Mouse (Mus musculus): ENCODE results near the gene Sash1.
A peak's percentile ranks its signal among the peaks of the same experiment; 100 is the strongest.
"Not testable (repeated sequence)": the region's sequence is repeated elsewhere in the genome, so short reads cannot be mapped to it uniquely, and the experiment has no call there.

The Sash1 gene

DNA sequence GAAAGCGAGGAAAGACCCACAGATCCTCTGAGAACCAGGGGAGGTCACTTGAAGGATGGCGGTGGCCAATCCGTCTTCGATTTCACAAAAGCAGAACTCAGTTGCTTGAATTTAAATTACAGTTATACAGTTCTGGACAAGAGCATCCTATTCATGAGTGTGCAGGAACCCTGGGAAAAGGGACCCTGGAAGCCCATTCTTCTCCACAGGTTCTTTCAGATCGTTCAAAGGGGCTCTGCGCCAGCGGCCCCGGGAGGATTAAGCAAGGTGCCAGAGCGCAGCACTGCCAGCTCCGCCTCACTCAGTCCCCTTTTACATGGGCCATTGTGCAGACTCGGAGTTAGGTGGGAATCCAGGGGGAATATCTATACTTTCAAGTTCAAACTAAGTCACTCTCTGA is 136.3 kb downstream of the Sash1 start:
- no peak for DNase-seq

DNA sequence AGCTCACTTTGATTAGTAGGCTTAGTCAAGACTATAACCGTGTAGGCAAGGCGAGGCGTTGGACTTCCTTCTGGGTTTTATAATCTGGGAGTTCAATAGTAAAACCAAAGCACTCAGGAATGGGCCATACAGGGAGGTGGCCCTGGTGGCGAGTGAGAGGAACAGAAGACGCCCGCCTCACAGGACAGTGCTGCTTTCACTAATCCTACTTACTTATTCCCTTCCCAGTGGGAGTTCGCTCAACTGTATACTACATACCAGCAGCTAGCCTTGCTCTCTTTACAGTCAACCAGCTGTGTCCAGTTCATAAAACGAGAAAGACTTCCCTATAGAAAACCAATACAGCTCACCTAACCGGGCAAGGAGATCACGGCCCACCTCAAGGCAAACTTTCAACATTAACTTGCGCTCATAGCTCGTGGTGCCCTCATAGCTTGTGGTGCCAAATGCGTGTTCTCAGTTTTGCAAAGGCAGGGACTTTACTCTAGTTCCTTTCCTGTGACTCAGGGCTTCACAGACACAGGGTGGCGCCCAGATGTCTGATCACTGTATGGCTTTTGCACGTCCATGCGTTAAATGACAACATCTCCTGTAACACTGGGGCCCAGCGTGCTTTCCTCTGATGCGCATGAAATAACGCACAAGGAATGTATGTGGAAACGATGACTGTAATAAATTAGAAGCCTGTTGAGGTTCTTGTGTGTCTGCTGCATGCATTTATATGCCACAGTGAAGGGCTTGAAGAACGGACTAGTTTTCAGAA is 138.2 kb downstream of the Sash1 start:
- DNase-seq: no peak

DNA sequence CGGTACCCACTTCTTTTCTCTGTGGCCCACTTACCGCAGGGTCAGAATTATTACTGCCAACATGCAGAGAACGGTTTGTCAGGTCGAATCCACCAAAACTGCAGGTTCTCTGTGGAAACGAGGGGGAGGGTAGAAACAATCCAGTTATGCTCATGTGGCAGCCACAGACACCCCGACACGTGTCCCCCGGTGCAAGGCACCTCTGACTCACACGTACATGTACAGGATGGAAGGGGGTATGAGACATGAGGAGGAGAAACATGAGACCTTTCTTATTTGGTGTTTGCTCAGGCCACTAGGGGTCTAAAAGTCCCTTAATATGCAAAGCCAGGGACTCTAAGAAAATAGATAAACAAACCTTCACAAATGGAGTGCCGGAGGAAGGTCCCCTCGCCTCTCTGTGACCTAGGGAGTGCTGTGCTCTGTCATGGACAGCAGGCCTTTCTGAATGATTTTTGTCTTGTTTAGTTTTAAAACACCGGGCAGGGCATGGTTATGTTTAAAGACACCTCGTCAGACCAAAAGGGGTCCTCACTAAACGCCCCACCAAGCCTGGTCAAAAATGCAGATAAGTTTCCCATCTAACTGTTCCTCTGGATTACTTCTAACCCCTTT is 139.7 kb downstream of the Sash1 start:
- DNase-seq: no peak

DNA sequence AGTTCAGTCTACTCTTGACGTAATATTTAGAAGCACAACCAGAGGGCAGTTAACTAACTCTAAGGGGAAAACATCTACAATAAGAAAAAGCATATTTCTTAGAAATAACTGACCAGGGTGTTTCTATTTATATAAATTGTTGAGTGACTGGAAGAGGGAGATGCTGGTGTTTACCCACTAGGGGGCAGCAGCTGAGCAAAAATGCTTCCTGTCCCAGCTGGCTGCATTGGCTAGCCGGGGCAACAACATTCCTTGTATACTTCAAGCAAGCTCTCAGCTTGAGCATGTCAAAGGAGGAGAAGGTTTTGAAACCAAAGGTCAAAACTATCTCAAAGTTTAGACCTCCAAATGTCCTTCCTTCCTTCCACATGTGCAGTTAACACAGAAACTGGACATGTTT is 143.0 kb downstream of the Sash1 start:
- peak; percentile 57 for DNase-seq

DNA sequence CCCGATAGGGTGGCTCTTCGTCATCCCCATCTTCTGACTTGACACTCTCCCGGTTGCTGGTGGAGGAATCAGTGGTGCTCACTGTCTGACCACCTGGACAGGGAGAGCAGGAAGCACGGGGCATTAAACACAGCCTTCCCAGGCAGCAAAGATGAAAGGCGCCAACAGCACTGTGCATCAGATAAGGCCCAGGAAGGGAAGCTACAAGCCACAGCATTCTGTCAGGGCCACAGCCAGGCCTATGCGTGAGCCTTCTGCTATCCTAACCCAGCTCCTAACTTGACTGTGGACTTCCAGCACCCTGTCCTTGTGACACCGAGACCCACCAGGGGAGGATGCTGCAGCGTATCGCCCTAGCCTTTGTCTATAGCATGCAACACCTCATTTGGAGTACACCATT is 144.4 kb downstream of the Sash1 start:
- no peak for DNase-seq

DNA sequence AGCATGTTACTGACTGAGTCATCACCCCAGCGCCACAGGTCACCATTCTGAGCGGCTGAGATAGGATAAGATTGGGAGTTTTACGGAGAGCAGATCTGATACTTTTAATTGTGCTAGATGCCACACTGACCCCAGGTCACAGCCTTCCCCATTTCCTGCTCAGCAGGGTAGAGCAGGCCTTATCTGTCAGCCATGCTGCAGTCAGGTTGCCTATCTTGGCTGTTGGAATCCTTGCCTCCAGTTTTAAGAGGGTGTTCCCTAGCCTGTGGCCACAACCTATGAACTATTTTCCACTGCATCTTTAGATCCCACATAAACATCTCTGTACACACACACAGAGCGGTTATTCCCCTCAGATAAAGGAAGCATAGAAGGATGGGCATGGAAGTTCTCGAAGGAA is 145.1 kb downstream of the Sash1 start:
- DNase-seq: no peak

DNA sequence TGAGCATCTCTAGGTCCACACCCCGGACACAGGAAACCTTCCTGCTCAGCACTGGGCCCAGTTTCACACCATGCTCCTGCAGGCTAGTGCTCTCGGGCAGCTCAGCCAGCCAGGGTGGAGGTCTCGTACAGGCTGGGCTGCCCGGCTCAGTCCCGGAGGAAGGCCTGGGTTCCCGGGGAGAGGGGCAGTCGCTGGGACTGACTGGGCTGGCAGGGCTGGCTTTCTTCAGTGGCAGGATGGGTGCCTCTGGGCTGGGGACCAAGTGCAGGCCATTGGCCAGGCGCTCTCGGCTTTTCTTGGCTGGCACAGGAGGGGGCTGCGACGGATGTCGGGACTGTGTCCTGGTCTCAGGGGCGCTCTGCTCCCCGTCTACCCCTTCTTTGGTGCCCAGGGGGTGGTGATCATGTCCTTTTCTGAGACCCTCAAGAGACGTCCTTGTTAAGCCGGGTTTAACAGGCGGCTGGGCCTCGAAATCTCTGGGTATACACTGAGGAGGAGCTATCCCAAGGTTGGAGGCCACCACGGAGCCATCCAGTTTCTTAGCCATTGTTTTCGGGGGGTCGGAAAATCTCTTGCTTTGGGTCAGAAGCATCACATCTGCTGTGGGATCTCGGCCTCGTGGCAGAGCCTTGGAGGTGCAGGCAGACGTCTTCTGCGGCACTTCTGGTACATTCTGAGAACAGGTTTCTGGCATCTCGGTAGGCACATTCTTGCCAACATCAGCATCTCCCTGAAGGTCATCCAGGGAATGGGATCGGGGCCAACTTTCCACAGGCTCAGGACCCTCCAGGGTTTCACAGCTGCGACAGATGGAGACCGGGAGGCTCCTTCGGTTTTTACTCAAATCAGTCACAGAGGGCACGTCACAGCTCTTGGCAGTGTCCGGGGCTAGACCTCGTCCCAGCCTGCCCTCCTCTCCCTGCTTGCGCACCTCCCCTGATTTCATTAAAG is 156.2 kb downstream of the Sash1 start:
- DNase-seq: no peak

DNA sequence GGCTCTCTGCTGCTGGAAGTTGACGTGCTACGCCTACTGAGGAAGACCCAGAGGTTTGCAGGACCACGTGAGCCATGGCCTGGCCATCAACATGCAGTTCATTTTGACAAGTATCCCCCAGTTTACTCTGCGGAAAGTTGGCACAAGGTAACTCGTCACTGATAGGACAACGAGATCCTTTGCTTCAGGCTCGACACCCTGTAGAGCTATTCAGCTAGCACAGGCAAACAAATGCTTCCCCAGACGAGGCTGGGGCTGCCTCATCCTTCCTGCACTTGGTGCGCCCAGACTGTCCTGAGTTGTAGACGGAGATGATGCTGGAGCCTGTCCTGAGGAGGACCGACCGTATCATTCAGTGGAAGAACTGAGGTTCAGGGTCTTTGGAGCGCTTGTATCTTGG is 166.5 kb downstream of the Sash1 start:
- DNase-seq: no peak

DNA sequence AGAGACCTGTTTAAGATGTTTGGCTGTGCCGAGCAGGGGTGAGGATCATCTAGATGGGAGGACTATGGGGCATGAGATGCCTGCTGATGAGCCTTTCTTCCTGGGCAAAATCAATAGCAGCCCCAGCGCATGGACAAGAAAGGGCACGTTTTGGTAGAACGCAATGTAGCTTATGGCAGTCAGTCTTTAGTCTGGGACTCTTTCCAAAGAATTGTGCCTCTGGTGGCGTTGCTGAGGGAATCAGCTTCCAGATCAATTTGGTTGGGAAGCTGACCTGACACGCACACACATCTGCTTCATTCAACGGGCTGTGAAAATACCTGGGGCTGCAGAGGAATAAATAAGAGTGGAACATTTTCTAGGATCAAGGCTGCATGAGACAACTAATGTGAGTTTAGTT is 167.0 kb downstream of the Sash1 start:
- DNase-seq: no peak

DNA sequence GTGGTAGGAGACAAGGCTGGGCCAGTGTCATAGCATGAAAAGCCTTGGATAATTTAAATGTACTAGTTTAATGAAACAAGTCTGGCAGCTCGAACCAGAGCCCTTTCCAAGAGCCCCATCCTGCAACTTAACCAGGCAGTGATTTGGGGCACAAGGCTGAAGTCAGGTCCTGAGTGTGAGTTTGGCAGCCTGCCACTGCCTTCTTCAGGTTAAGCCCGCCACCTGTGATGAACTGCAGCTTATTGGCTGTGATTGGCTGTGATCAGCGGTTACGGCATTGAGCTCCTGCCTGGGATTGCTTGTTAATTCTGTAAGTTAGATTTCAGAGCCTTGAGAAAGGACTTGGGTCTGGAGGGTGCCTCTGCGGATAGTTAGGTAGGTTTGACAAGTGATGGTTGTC is 168.7 kb downstream of the Sash1 start:
- DNase-seq: no peak

DNA sequence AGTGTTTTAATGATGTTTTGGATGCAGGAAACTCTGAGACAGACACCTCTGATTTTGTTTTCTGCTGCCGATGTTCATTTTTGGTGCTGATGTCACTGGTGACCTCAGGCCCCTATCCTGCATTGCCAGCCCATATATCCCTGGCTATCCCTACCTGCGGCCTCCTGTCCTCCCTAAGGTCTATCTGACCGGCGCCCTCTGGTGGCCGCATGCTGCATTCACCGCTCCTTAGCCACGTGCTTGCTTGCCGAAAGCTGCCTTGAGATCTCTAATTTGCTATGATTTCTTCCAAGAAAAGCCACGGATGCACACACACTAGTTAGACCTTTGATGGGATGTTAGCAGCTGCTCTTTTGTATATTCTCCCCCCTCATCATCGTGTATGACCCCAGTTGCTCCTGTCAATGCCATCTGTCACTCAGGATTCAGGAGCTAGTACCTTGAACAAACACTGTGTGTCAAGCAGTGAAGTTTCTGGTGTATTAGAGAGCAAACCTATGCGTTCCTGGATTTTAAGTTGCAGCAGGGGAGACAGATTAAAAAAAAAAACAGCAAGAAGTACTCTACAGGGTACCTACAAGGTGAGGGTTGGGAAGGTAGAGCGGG is 170.1 kb downstream of the Sash1 start:
- DNase-seq: peak; percentile 79

DNA sequence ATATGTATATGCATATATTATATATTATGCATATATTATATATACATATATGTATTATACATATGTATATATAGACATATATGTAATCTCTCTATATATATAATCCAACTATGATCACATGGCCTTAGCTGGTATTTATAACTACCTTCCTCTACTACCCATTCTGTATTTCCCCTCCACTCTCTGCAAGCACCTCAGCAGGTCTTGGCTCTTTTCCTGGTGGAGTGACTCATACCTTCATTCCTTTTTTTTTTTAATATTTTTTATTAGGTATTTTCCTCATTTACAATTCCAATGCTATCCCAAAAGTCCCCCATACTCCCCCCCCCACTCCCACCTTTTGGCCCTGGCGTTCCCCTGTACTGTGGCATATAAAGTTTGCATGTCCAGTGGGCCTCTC is 189.2 kb downstream of the Sash1 start:
- DNase-seq: not testable (repeated sequence)

DNA sequence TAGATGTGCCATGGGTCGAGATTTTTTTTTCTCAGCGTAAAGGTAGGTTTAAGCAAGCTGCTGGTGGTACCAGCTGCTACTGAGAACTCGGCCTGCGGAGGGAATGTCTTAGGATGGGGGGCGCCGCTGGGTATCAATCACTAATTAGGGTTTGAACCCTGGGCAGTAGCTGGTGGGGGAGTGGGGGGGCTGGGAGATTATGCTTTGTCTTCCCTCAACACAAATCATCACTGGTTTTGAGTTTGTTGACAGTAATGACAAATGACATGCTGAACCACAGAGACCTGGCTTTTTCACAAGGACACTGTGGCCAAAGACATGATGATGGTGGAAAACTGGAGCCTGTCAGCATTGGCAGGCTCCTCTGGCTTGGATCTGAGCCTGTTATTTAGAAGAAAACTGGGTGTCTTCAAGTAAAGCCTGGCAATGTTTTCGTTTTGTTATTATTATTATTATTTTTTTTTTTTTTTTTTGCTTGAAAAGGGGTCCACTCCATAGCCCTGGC is 191.8 kb downstream of the Sash1 start:
- no peak for DNase-seq

DNA sequence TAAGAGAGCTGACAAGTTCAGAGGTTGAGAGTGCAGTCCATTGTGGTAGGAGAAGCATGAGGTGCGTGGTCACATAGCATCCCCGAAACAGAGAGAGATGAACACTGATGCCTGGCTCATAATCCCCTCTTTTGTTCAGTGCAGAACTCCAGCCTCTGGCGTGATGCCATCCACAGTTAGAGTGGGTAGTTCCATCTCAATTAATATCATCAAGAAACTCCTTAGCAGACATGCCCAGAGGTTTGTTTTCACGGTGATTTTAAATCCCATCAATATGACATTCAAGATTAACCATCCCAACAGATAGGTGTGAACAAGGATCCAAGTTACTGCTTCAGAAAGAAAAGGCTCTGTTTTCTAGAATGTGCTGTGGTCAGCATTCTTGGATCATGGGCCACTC is 192.3 kb downstream of the Sash1 start:
- no peak for DNase-seq

DNA sequence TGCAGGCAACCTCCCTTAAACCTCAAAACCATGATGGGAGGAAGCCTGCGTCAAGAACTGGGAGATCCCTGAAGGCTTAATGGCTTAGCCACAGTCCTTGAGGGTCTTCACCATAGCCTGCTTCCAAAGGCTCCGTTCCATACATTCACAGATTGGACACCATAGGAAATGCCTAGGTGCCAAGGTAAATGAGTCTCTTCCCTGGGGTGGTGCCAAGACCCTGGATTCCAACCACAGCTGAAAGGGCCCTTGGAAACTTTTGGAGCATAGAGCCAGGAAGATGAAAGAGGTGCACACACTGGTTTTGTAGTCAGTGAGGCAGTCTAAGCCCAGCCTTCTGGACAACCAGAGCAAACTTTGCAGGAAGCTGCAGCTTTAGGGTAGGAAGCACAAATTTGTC is 193.3 kb downstream of the Sash1 start:
- no peak for DNase-seq

DNA sequence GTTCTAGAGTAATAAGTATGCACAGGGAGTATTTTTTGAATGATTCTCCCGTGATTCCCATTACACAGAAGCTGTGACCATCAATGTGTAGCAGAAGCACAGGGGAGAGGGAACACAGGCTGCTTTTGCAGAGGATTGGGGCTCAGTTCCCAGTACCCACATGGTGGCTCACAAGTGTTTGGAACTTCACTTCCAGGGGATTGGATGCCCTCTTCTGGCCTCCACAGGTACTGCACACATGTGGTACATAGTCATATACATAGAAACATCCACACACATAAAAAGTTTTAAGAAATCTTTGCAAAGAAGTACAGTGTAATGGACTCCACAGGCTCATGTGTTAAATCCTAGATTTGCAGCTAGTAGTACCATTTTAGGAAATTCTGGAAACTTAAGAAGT is 199.7 kb downstream of the Sash1 start:
- no peak for DNase-seq

DNA sequence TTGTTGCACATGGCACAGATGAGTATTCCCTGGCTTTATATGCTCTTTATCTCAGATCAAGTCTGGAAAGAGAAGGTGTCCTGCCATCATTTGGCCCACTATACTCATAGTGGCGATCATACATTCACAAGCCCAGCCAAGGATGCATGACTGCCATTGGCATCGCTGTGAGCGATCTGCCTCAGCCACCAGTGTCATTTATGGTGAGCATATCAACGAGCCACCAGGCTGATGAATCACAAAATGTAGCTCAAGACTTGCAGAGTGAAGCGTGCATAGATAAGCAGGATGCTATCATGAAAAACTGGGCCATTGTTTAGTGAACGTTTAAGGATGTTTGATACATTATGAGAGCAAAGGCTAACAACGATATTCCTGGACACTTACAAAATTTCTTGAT is 200.6 kb downstream of the Sash1 start:
- DNase-seq: no peak

DNA sequence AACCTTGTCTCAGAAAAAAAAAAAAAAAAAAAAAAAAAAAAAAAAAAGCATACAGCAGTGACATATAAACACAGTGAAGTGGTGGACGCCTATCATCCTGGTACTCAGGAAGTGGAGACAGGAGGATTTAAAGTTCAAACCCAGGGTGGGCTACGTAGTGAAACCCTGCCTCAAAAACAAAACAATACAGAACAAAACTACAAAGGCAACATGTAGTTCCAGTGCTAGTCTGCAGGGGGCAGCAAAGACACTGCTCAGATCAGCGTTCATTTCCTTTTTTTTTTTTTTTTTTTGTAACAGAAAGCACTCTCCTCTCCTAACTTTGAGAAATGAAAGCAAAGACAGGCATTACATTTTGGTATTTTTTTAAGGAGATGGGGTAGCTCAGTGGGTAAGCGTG is 203.0 kb downstream of the Sash1 start:
- peak; percentile 47 for DNase-seq

DNA sequence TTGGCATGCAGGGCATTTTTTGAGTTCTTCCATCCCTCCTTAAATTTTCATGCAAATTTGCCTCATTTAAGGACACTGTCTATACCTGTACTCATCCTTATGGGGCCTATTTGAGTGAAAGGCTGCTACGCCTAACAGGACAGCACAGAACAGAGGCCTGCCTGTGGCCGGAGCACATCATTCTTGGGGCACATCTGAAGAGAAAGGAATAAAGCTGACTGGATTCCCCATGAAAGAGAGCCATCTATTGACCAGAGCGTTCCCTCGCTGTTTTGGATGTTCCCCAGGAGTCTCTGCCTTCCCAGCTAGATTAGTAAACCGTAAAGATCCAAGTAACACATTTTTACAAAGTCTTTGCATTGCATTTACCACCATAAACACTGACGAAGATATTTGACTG is 203.5 kb downstream of the Sash1 start:
- DNase-seq: no peak

DNA sequence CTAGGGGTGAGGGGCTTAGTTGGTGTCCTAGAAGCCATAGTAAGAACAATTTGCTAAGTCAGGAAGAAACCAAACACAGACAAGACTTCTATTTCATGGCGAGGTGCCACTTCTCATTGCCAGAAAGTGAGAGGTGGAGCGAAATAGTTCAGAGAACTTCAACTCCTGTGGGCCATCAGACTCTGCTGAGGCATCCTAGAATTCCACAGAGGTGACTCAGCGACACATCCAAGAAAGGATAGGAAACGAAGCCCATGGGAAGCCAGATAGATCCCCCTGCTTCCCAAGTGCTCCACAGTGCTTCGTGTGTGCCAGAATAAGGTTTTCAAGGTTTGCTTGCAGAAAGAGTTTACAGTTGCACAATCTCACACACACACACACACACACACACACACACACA is 209.1 kb downstream of the Sash1 start:
- no peak for DNase-seq

All from kidney, adult 9 months (tissue).